Mouse (Mus musculus) stomach, embryonic 15.5 days (tissue): ENCODE measurements around the gene Ypel4. TPM values are rescaled to one million over a fixed set of nuclear protein-coding genes. Genes with fewer than 3 reads are reported as not detected.

Experiments
- ATAC-seq: fragments of 200-750 bp; cut with Nextera tagmentation; 2 replicates; pipeline ENCODE4 v1.8.0; 2017; ENCODE audit warnings: low read depth, moderate number of reproducible peaks, moderate TSS enrichment; ENCODE audit not compliant: insufficient read depth, low FRiP score
- H3K27ac ChIP-seq: fragments of 300-500 bp; sonication (generic); 2 replicates; pipeline ENCODE4 v1.5.1; 2015; ENCODE audit warnings: mild to moderate bottlenecking, inconsistent platforms
- H3K27me3 ChIP-seq: fragments of 300-500 bp; sonication (generic); replicated peaks from 2 replicates; pipeline ENCODE4 v1.6.1; 2015; ENCODE audit warnings: inconsistent platforms
- H3K36me3 ChIP-seq: fragments of 300-500 bp; sonication (generic); 2 replicates; pipeline ENCODE4 v1.6.1; 2015; ENCODE audit warnings: inconsistent platforms
- H3K4me1 ChIP-seq: fragments of 300-500 bp; sonication (generic); 2 replicates; pipeline ENCODE4 v1.6.1; 2015; ENCODE audit warnings: inconsistent platforms
- H3K4me2 ChIP-seq: fragments of 300-500 bp; sonication (generic); 2 replicates; pipeline ENCODE4 v1.6.1; 2015; ENCODE audit warnings: mild to moderate bottlenecking, inconsistent platforms
- H3K4me3 ChIP-seq: fragments of 300-500 bp; sonication (generic); replicated peaks from 2 replicates; pipeline ENCODE4 v1.5.1; 2015; ENCODE audit warnings: inconsistent platforms
- H3K9ac ChIP-seq: fragments of 300-500 bp; sonication (generic); 2 replicates; pipeline ENCODE4 v1.6.1; 2015; ENCODE audit warnings: inconsistent platforms
- H3K9me3 ChIP-seq: fragments of 300-500 bp; sonication (generic); 2 replicates; pipeline ENCODE4 v1.6.1; 2016; ENCODE audit warnings: inconsistent platforms
- WGBS: fragments of 180-500 bp; shearing (Covaris S2); methylation state at CpG from one replicate; pipeline ENCODE4 v1.1.7; 2015; 5-methylcytosine and 5-hydroxymethylcytosine counted together
- polyA plus RNA-seq: library from polyadenylated mRNA; unstranded; fragments of >200 nt; fragmentation: Nextera tagmentation; extraction: Ambion mirVana; gene quantifications from 2 replicates; pipeline ENCODE4 v1.2.1, GENCODE M21; 2015

Gene Ypel4
- polyA plus RNA-seq, 1 experiment from 2014 or later, result 11.0 TPM

DNA sequence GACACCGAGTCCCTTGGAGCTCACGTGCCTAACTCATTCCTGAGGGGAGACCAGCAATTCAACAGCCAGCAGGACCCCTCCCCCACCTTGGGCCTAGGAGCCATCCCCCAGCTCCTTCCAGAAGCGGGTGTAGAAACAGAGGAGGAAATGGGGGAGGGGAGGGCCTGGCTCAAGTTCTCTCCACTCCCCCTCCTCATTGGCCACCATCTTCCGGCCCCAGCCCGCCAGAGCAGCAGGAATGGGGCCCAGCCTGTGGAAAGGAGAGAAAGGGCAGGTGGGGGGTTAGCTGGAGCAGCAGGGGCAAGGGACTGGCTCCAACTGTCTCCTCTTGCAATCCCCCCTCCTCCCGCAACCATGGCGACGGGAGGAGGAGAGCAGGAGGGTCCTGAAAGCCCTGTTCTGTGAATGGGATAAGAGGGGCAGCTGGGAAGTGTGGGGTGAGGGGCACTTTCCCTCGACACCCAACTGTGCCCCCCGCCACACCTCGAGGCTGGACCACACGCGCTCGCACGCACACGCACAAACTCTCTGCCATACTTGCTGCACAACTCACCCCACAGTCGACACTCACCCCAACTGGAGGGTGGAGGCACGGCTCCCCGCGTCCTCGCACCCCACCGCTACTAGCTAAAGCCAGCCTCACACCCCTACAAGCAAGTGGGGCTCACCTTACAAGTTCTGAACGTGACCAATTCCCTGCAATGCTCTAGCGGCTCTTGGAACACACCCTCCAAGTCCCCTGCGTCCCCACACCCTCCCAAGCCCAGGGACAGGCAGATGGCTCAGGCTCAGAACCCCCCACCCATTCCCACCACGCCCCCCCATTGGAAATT, 8.8 kb downstream of the Ypel4 start:
- Histone ChIP-seq H3K36me3 (peaks cover 10% of the 10 kb centered on the region; the same call in 1 of the 2 replicates), H3K27me3 (no peaks in the 10 kb centered on the region), H3K4me2 (peak overlapping the region; percentile 80), H3K4me3 (peak overlapping the region; percentile 95), H3K9ac (peak overlapping the region; percentile 98), H3K4me1 (peaks cover 46% of the 10 kb centered on the region), H3K9me3 (no peaks in the 10 kb centered on the region), H3K27ac (peak overlapping the region; percentile 99)
- ATAC-seq, result peak; percentile 40
- under 1% methylated on average over 24 of the region's 26 CpGs for WGBS

GRCm38 (mm10) chr2:84743561-84743960, 9.7 kb downstream of the Ypel4 start, which contains the start of gene Gm19426:
TSS of gene Gm19426 (minus strand) at chr2:84743655.
- Histone ChIP-seq H3K4me2 (peak within 1 kb of the TSS; percentile 80), H3K4me3 (peak within 1 kb of the TSS; percentile 95), H3K27ac (peak within 1 kb of the TSS; percentile 99), H3K9ac (peak within 1 kb of the TSS; percentile 98), H3K9me3 (no peaks in the 10 kb centered on the region), H3K36me3 (peaks cover 10% of the 10 kb centered on the region; the same call in 1 of the 2 replicates), H3K27me3 (no peaks in the 10 kb centered on the region), H3K4me1 (peaks cover 38% of the 10 kb centered on the region)
- WGBS, result under 1% methylated on average over 25 of the region's 25 CpGs
- peak; percentile 92 for ATAC-seq

- no peaks in the 10 kb centered on the region for H3K27me3 ChIP-seq
- under 1% methylated on average over 10 of the region's 10 CpGs for WGBS
- peak overlapping the region; percentile 95 for H3K4me3 ChIP-seq
- no peaks in the 10 kb centered on the region for H3K9me3 ChIP-seq
- peaks cover 33% of the 10 kb centered on the region for H3K4me1 ChIP-seq
- peak overlapping the region; percentile 80 for H3K4me2 ChIP-seq
- ATAC-seq, result peak; percentile 23; the same call in 1 of the 2 replicates
- H3K27ac ChIP-seq, result peak overlapping the region; percentile 99
- peaks cover 10% of the 10 kb centered on the region; the same call in 1 of the 2 replicates for H3K36me3 ChIP-seq
- no peak overlapping the region for H3K9ac ChIP-seq
Measured at GRCm38 (mm10) chr2:84744126-84744525, 10.3 kb downstream of the Ypel4 start.

DNA sequence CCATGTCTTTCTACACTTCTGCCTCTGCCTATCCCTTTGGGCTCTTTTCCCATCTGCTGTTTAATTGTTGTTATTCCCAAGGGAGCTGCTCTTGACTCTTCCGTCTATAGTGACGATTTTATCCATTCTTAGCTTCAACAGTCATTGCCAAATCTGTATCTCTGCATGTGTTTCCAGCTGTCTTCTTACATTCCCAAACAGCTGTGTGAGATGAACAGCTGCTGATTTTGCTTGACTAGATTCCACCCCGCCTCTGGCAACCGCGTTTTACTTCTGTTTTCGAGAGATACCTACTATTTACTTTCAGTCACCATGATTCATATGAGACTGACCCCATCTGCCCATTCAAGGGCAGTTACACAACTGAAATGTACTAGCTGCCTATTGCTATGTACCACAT, 16.3 kb downstream of the Ypel4 start:
- Histone ChIP-seq H3K9ac (no peak overlapping the region), H3K9me3 (no peaks in the 10 kb centered on the region), H3K4me3 (no peak overlapping the region), H3K4me1 (0 out of 2 replicates have a peak, but pooled peaks cover 2% of the 10 kb centered on the region), H3K27ac (peak overlapping the region; percentile 48; the same call in 1 of the 2 replicates), H3K4me2 (no peak overlapping the region), H3K27me3 (no peaks in the 10 kb centered on the region), H3K36me3 (no peaks in the 10 kb centered on the region)
- WGBS, result 46% methylated on average over 6 of the region's 6 CpGs
- ATAC-seq, result no peak; the same call in 1 of the 2 replicates

DNA sequence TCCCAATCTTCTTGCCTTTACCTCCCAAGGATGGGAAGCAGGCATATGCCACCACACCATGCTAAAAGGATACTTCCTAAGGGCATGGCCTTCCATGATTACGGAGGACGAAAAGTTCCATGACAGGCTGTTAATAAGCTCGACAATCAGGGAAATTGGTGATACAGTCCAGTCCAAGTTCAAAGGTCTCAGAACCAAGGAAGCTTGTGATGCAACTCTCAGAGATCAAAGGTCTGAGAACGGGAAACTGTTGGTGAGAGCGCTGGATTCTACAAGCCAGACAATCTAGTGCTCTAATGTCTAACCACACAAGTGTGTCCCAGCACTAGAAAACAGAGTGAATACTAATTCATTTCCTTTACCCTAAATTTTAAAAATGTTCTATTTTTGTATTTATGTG, 22.4 kb downstream of the Ypel4 start:
- no peaks in the 10 kb centered on the region for H3K27me3 ChIP-seq
- no peak overlapping the region for H3K4me2 ChIP-seq
- no peaks in the 10 kb centered on the region for H3K9me3 ChIP-seq
- no peak overlapping the region for H3K9ac ChIP-seq
- 74% methylated on average over 5 of the region's 5 CpGs for WGBS
- no peaks in the 10 kb centered on the region for H3K4me1 ChIP-seq
- no peaks in the 10 kb centered on the region for H3K36me3 ChIP-seq
- no peak for ATAC-seq
- H3K4me3 ChIP-seq, result no peak overlapping the region
- no peak overlapping the region for H3K27ac ChIP-seq

- Histone ChIP-seq H3K27me3 (no peaks in the 10 kb centered on the region), H3K4me2 (no peak overlapping the region), H3K9me3 (no peaks in the 10 kb centered on the region), H3K9ac (no peak overlapping the region), H3K4me1 (no peaks in the 10 kb centered on the region), H3K36me3 (no peaks in the 10 kb centered on the region), H3K4me3 (no peak overlapping the region), H3K27ac (no peak overlapping the region)
- 54% methylated on average over 7 of the region's 7 CpGs for WGBS
- ATAC-seq, result no peak
Measured at GRCm38 (mm10) chr2:84757026-84757682, 23.3 kb downstream of the Ypel4 start.

DNA sequence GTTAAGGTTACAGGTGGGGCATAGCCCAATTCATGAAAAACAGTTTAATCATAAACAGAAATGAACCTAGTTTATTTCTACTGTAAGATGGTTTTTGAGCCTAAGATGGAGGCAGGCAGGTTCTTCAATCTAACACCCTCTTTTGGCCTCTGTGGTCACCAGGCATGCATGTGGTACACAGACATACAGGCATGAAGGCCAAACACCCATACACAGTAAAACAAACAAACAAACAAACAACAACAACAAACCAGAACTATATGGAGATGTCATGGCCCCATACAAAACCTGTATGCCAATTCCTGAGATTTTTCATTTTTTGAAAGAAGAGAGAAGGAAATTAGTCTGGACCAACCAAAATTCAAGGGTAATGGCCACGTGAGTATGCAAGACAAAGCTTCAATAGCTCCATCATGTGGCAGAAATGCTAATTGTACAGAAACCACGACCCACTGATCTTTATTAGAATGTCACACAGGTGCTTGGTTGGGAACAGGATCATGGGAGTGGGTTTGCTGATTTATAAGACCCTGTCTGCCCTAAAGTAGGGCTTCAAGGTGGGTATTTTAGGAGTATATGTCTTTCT, 24.8 kb downstream of the Ypel4 start:
- Histone ChIP-seq H3K27ac (no peak overlapping the region), H3K4me1 (no peaks in the 10 kb centered on the region), H3K27me3 (no peaks in the 10 kb centered on the region), H3K36me3 (no peaks in the 10 kb centered on the region), H3K9ac (no peak overlapping the region), H3K9me3 (no peaks in the 10 kb centered on the region), H3K4me2 (no peak overlapping the region), H3K4me3 (no peak overlapping the region)
- peak; percentile 53; the same call in 1 of the 2 replicates for ATAC-seq
- WGBS, result 1% methylated on average over 2 of the region's 2 CpGs

DNA sequence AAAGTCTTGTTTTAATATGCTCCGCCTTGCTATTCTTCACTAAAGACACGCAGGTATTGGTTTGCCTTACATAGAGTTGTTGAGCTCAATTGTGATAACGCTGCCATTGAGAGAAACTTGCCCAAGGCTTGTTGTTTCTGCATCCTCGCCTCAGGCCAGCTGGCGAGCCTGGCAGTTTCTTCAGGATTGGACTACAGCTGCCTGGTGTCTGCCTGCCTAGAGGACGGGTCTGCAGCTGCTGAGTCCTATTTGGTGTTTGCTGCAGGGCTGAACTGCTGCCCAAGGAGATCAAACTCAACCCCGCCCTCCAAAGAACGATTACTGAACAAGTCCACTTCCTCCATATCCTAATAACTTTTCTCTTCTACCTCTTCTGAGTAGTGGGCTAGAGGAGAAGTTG, 26.9 kb downstream of the Ypel4 start:
- H3K36me3 ChIP-seq, result no peaks in the 10 kb centered on the region
- WGBS, result 64% methylated on average over 8 of the region's 8 CpGs
- H3K4me1 ChIP-seq, result no peaks in the 10 kb centered on the region
- no peak overlapping the region for H3K4me3 ChIP-seq
- no peaks in the 10 kb centered on the region for H3K9me3 ChIP-seq
- no peak overlapping the region for H3K4me2 ChIP-seq
- ATAC-seq, result no peak
- no peak overlapping the region for H3K9ac ChIP-seq
- H3K27ac ChIP-seq, result no peak overlapping the region
- no peaks in the 10 kb centered on the region for H3K27me3 ChIP-seq

DNA sequence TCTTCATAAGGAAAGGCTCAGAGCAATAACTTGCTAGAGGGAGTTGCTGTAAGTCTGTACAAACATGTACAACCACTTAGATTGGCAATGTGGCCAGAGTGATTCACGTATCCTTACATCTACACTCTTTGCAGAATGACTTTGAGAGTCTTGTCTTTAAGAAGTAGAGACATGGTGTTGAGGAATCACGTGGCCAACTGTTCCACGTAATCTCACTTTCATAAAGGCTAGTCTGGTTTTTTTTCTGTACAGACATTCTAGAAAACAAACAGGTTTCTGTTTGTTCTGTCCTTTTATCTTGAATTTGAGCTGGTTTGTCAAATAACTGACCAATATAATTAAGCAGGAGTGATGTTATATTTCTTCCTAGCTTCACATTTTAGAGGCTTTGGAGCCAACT, 27.5 kb downstream of the Ypel4 start:
- no peak overlapping the region for H3K27ac ChIP-seq
- no peaks in the 10 kb centered on the region for H3K4me1 ChIP-seq
- H3K4me2 ChIP-seq, result no peak overlapping the region
- no peak overlapping the region for H3K4me3 ChIP-seq
- 71% methylated on average over 3 of the region's 3 CpGs for WGBS
- H3K9me3 ChIP-seq, result no peaks in the 10 kb centered on the region
- ATAC-seq, result no peak
- H3K9ac ChIP-seq, result no peak overlapping the region
- H3K36me3 ChIP-seq, result no peaks in the 10 kb centered on the region
- no peaks in the 10 kb centered on the region for H3K27me3 ChIP-seq

- no peaks in the 10 kb centered on the region for H3K4me1 ChIP-seq
- H3K9ac ChIP-seq, result no peak overlapping the region
- ATAC-seq, result no peak
- no peak overlapping the region for H3K4me3 ChIP-seq
- WGBS, result 84% methylated on average over 1 of the region's 1 CpGs
- H3K9me3 ChIP-seq, result no peaks in the 10 kb centered on the region
- 0 out of 2 replicates have a peak, but pooled peaks cover 2% of the 10 kb centered on the region for H3K36me3 ChIP-seq
- no peaks in the 10 kb centered on the region for H3K27me3 ChIP-seq
- no peak overlapping the region for H3K27ac ChIP-seq
- no peak overlapping the region for H3K4me2 ChIP-seq
Measured at GRCm38 (mm10) chr2:84761840-84762239, 28.0 kb downstream of the Ypel4 start.

DNA sequence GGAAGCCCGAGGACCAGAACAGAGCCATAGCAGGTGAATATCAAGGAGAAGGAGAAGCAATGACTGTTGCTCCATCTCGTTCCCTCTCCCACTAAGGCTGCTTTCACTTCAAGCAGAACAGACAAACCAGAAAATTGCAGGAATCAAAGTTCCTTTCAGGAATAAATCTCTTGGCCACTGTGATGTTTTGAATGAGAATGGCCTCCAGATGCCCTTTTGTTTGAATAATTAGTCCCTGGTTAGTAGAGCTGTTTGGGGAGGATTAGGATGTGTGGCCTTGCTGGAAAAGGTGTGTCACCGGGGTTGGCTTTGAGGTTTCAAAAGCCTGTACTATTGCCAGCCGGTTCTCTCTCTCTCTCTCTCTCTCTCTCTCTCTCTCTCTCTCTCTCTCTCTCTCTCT, 28.4 kb downstream of the Ypel4 start:
- Histone ChIP-seq H3K27me3 (no peaks in the 10 kb centered on the region), H3K4me1 (no peaks in the 10 kb centered on the region), H3K4me2 (no peak overlapping the region), H3K4me3 (no peak overlapping the region), H3K27ac (no peak overlapping the region), H3K9me3 (no peaks in the 10 kb centered on the region), H3K9ac (no peak overlapping the region), H3K36me3 (0 out of 2 replicates have a peak, but pooled peaks cover 2% of the 10 kb centered on the region)
- ATAC-seq, result no peak
- 53% methylated on average over 4 of the region's 4 CpGs for WGBS

- Histone ChIP-seq H3K4me1 (no peaks in the 10 kb centered on the region), H3K27me3 (no peaks in the 10 kb centered on the region), H3K4me2 (no peak overlapping the region), H3K4me3 (no peak overlapping the region), H3K9ac (no peak overlapping the region), H3K27ac (no peak overlapping the region), H3K36me3 (0 out of 2 replicates have a peak, but pooled peaks cover 2% of the 10 kb centered on the region), H3K9me3 (no peaks in the 10 kb centered on the region)
- 45% methylated on average over 1 of the region's 1 CpGs for WGBS
- ATAC-seq, result no peak
Measured at GRCm38 (mm10) chr2:84762818-84763217, 29.0 kb downstream of the Ypel4 start.
